Mouse (Mus musculus) layer of hippocampus, postnatal 14 days (tissue): Measurements from ENCODE around the gene Kcnj12. TPM values are rescaled to one million over a fixed set of nuclear protein-coding genes. Genes with fewer than 3 reads are reported as not detected.

Source experiments
- DNase-seq, 2 experiments: peaks; one replicate each; pipeline ENCODE4 v3.0.0; 2021 to 2022; ENCODE audit warnings: low spot score in 2 of 2, mixed read lengths in 1 of 2
- total RNA-seq, 2 experiments: library from RNA; stranded (reverse); gene quantifications; 2 replicates each; pipeline ENCODE4 v1.2.3; 2021

The Kcnj12 gene
- total RNA-seq, 2 experiments from 2014 or later, result 7.1 to 8.0 TPM

GRCm38 (mm10) chr11:61056871-61057270 lies 34.5 kb downstream of the Kcnj12 start:
- no peak for DNase-seq

- no peak for DNase-seq
Measured at GRCm38 (mm10) chr11:61059691-61060457, 37.5 kb downstream of the Kcnj12 start.

- no peak for DNase-seq
Measured at GRCm38 (mm10) chr11:61060634-61061033, 38.3 kb downstream of the Kcnj12 start.

- peak in 1 of 2 experiments; percentile 11 for DNase-seq
Measured at GRCm38 (mm10) chr11:61062548-61063461, 40.4 kb downstream of the Kcnj12 start.

GRCm38 (mm10) chr11:61063503-61063902 lies 41.1 kb downstream of the Kcnj12 start:
- no peak for DNase-seq

- no peak for DNase-seq
Measured at GRCm38 (mm10) chr11:61065620-61066019, 43.3 kb downstream of the Kcnj12 start.

- DNase-seq, result no peak
Measured at GRCm38 (mm10) chr11:61067133-61067835, 44.9 kb downstream of the Kcnj12 start.

- DNase-seq, result peak; percentile 16 to 17
Measured at GRCm38 (mm10) chr11:61068866-61069265, 46.5 kb downstream of the Kcnj12 start.

- DNase-seq, result no peak
Measured at GRCm38 (mm10) chr11:61069645-61070044, 47.3 kb downstream of the Kcnj12 start.

- no peak for DNase-seq
Measured at GRCm38 (mm10) chr11:61074646-61075317, 52.4 kb downstream of the Kcnj12 start.

GRCm38 (mm10) chr11:61075361-61076326 lies 53.3 kb downstream of the Kcnj12 start:
- DNase-seq, result no peak

- no peak for DNase-seq
Measured at GRCm38 (mm10) chr11:61081624-61082023, 59.3 kb downstream of the Kcnj12 start.

- no peak for DNase-seq
Measured at GRCm38 (mm10) chr11:61090195-61090594, 67.8 kb downstream of the Kcnj12 start.

- DNase-seq, result no peak
Measured at GRCm38 (mm10) chr11:61091192-61091591, 68.8 kb downstream of the Kcnj12 start.

GRCm38 (mm10) chr11:61091642-61092262 lies 69.4 kb downstream of the Kcnj12 start:
- peak; percentile 62 to 87 for DNase-seq

- no peak for DNase-seq
Measured at GRCm38 (mm10) chr11:61098046-61098445, 75.7 kb downstream of the Kcnj12 start.

GRCm38 (mm10) chr11:61102397-61103339 lies 80.3 kb downstream of the Kcnj12 start:
- DNase-seq, result no peak
